Mouse (Mus musculus) midbrain, embryonic 12.5 days (tissue): ENCODE measurements at regions not wholly inside any gene's neighbourhood (a gene's known extent, or its start where the extent isn't known, plus 50 kb on each side); places are given as distances from the start of the nearest gene placed in this dataset.

Experiments used
- ATAC-seq: fragments of 200-750 bp; cut with Nextera tagmentation; 2 replicates; pipeline ENCODE4 v1.8.0; 2017; ENCODE audit warnings: low read depth, moderate TSS enrichment, moderate library complexity; ENCODE audit not compliant: low FRiP score
- H3K27ac ChIP-seq: fragments of 300-500 bp; sonication (generic); replicated peaks from 2 replicates; pipeline ENCODE4 v1.5.1; 2016; ENCODE audit warnings: mild to moderate bottlenecking
- H3K27me3 ChIP-seq: fragments of 300-500 bp; sonication (generic); 2 replicates; pipeline ENCODE4 v1.6.1; 2016; ENCODE audit warnings: mild to moderate bottlenecking
- H3K36me3 ChIP-seq: fragments of 300-500 bp; sonication (generic); 2 replicates; pipeline ENCODE4 v1.6.1; 2016
- H3K4me1 ChIP-seq: fragments of 300-500 bp; sonication (generic); 2 replicates; pipeline ENCODE4 v1.6.1; 2016
- H3K4me2 ChIP-seq: fragments of 300-500 bp; sonication (generic); replicated peaks from 2 replicates; pipeline ENCODE4 v1.6.1; 2016; ENCODE audit warnings: mild to moderate bottlenecking, moderate library complexity
- H3K4me3 ChIP-seq: fragments of 300-500 bp; sonication (generic); 2 replicates; pipeline ENCODE4 v1.5.1; 2016; ENCODE audit warnings: mild to moderate bottlenecking
- H3K9ac ChIP-seq: fragments of 300-500 bp; sonication (generic); replicated peaks from 2 replicates; pipeline ENCODE4 v1.6.1; 2016; ENCODE audit warnings: mild to moderate bottlenecking, moderate library complexity
- H3K9me3 ChIP-seq: fragments of 300-500 bp; sonication (generic); 2 replicates; pipeline ENCODE4 v1.6.1; 2016; ENCODE audit warnings: mild to moderate bottlenecking
- WGBS: fragments of 180-500 bp; shearing (Covaris S2); methylation state at CpG from one replicate; pipeline ENCODE4 v1.1.7; 2016; 5-methylcytosine and 5-hydroxymethylcytosine counted together

DNA sequence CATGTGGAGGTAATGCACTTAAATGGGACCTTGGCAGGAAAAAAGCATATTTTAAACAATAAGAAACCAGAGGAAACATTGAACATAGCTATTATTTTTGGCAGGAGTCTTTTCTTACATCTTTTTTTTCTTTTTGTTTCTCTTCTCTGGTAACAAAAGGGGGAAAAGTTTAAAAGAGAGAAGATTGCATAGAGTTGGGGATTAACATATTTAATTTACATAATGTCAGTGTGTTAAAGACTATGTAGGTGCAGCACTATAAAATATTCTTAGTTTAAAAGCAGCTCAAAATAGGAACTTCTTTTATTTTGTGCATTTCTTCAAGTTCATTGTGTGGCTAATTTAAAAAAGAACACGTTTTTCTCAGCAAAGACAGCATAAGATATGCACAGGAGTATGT is 1087.5 kb downstream of the Cdh11 start:
- WGBS: 49% methylated on average over 1 of the region's 1 CpGs
- no peaks in the 10 kb centered on the region for H3K36me3 ChIP-seq
- no peak overlapping the region for H3K27ac ChIP-seq
- ATAC-seq: no peak
- no peaks in the 10 kb centered on the region for H3K4me1 ChIP-seq
- H3K4me2 ChIP-seq: no peak overlapping the region
- no peak overlapping the region for H3K9ac ChIP-seq
- no peaks in the 10 kb centered on the region for H3K27me3 ChIP-seq
- no peaks in the 10 kb centered on the region for H3K9me3 ChIP-seq
- H3K4me3 ChIP-seq: no peak overlapping the region

DNA sequence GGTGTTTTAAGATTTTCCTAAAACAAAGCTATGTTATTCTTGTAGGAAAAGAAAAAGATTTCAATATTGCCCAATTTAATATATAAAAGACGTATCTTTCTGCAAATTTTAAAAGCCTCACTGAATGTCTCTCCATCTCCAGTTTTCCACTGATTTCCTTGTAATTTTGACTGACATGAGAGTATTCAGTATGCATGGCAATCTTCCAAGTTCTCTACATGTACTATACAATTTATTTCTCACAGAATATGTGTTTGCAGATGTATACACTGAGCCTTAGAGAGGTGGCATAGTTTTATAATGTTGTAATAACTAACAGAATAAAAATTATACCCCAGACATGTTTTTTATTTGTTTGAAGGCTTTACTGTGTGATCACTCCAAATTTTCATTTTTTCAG is 1094.5 kb downstream of the Cdh11 start:
- no peak overlapping the region for H3K4me2 ChIP-seq
- no peak overlapping the region for H3K9ac ChIP-seq
- WGBS: 88% methylated on average over 1 of the region's 1 CpGs
- no peak overlapping the region for H3K27ac ChIP-seq
- no peak for ATAC-seq
- H3K4me1 ChIP-seq: no peaks in the 10 kb centered on the region
- no peaks in the 10 kb centered on the region for H3K27me3 ChIP-seq
- no peaks in the 10 kb centered on the region for H3K36me3 ChIP-seq
- no peaks in the 10 kb centered on the region for H3K9me3 ChIP-seq
- H3K4me3 ChIP-seq: no peak overlapping the region

DNA sequence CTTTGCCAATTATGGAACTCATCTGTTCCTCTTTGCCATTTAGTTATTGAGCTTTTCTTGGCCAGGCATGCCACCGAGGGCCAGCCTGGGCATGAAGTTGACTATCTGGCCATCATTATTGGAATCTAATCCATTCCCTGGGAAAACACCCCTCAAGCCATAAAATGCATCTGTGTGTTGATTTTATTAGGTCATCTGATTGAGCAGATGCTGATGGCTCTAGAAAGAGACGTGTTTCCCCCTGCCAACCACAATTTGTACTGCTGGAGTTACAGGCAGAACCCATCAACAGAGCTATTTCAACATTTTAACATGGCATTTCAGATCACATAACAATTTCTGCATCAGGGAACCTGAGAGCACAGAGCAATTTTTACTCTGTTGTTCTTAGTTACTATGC is 1116.5 kb downstream of the Cdh11 start:
- WGBS: 86% methylated on average over 2 of the region's 2 CpGs
- H3K4me2 ChIP-seq: no peak overlapping the region
- no peak for ATAC-seq

DNA sequence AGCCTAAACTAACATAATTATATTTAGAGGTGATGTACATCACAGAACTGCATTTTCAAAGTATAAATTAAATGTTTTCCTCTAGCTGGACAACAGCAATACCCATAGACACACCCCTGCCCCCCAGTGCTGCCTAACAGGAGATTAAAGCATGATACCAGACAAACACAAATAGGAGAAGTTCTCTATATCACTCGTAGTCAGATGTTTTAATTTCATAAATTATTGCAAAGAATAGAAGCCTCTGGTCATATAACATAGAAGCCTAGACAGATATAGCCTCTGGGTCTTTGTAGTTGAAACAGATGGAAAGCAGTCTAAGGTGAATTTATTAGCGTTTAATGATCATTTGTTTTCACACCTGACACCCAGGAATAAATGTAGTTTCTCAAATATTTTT is 1122.6 kb downstream of the Cdh11 start:
- WGBS: 76% methylated on average over 2 of the region's 2 CpGs
- H3K4me3 ChIP-seq: no peak overlapping the region
- H3K9ac ChIP-seq: no peak overlapping the region
- H3K4me2 ChIP-seq: no peak overlapping the region
- no peaks in the 10 kb centered on the region for H3K4me1 ChIP-seq
- no peaks in the 10 kb centered on the region for H3K9me3 ChIP-seq
- no peak overlapping the region for H3K27ac ChIP-seq
- ATAC-seq: no peak
- no peaks in the 10 kb centered on the region for H3K36me3 ChIP-seq
- H3K27me3 ChIP-seq: no peaks in the 10 kb centered on the region

More for the DNA sequence above, 1116.5 kb downstream of the Cdh11 start:
- Histone ChIP-seq H3K9me3 (no peaks in the 10 kb centered on the region), H3K4me1 (no peaks in the 10 kb centered on the region), H3K36me3 (no peaks in the 10 kb centered on the region), H3K27me3 (no peaks in the 10 kb centered on the region), H3K4me3 (no peak overlapping the region), H3K27ac (no peak overlapping the region), H3K9ac (no peak overlapping the region)

DNA sequence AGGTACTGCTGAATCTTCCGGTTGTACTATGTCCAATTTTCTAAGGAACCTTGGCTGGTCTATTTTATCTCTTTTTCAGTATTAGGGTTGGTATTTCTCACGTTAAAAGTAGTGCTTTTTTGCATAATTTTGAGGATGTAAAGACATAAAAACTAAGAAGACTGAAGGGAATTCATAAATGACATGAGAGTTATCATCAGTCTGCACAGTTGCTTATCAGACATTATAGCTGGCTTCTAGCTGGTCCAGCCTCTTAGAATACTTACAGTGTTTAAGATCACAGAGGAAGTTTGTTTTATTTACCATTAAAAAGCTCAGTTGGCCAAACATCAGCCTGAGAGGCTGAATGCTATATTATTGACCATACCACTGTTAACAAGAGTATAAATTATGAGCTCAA is 1130.2 kb downstream of the Cdh11 start:
- H3K4me1 ChIP-seq: no peaks in the 10 kb centered on the region
- no peaks in the 10 kb centered on the region for H3K9me3 ChIP-seq
- no peak overlapping the region for H3K9ac ChIP-seq
- H3K36me3 ChIP-seq: no peaks in the 10 kb centered on the region
- H3K4me3 ChIP-seq: no peak overlapping the region
- WGBS: 61% methylated on average over 2 of the region's 2 CpGs
- H3K27ac ChIP-seq: no peak overlapping the region
- ATAC-seq: no peak
- H3K27me3 ChIP-seq: no peaks in the 10 kb centered on the region
- no peak overlapping the region for H3K4me2 ChIP-seq

DNA sequence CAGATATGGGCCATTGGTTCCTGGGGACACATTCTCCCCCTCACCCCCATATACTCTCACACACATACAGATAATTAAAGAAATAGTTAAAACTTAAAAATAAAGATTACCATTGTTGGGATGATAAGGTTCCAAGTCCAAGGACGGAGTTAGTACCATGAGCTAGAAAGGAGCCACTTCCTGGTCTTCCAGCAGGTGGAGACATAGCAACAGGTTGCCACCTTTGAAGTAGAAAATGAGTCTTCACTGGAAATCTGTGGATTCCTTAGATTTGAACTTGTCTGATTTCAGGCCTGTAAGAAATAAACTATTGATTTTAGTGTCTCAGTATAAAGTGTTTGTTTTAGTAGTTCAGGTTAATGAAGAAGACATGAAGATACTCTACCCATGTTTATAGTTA is 1156.6 kb downstream of the Cdh11 start:
- no peak overlapping the region for H3K4me3 ChIP-seq
- no peaks in the 10 kb centered on the region for H3K27me3 ChIP-seq
- 43% methylated on average over 1 of the region's 1 CpGs for WGBS
- H3K27ac ChIP-seq: no peak overlapping the region
- no peak for ATAC-seq
- H3K4me1 ChIP-seq: no peaks in the 10 kb centered on the region
- no peak overlapping the region for H3K4me2 ChIP-seq
- no peaks in the 10 kb centered on the region for H3K9me3 ChIP-seq
- no peaks in the 10 kb centered on the region for H3K36me3 ChIP-seq
- no peak overlapping the region for H3K9ac ChIP-seq

DNA sequence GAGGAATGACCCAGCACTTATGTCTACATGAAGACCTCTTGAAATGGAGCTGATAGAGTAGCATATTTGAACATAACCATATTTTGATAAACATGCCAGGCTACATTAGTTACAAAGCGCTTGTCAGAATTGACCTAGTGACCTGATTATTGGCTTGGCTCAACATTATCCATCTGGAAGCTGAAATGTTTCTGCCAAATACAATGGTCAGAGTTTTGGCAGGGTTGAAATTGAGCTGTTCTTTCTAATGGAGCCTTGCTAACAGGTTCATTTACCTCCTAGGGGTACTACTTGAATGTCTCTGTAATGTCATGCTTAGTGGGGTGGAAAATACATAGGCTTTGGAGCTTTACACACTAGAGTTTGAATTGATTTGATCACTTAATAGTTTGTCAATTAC is 1163.5 kb downstream of the Cdh11 start:
- H3K4me2 ChIP-seq: no peak overlapping the region
- no peak for ATAC-seq
- no peaks in the 10 kb centered on the region for H3K9me3 ChIP-seq
- 74% methylated on average over 1 of the region's 1 CpGs for WGBS
- no peak overlapping the region for H3K9ac ChIP-seq
- H3K27ac ChIP-seq: no peak overlapping the region
- no peaks in the 10 kb centered on the region for H3K27me3 ChIP-seq
- H3K36me3 ChIP-seq: no peaks in the 10 kb centered on the region
- no peak overlapping the region for H3K4me3 ChIP-seq
- no peaks in the 10 kb centered on the region for H3K4me1 ChIP-seq

DNA sequence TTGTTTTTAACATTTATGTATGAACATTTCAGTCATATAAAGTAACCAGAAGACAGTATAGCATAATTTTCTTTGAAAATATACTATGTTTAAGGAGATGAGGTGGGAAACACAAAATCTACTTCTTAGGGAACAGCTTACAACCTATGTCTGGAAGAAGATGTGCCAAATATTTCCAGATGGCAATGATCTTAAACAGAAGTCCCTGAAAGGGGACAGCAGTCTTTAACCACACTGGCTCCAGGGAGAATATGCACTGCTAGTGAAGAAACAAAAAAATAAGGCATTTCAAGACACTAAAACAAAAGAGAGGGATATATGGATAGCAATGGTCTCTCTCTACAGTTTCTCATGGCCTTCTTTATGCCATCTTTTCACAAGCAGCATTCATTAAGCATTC is 1194.3 kb downstream of the Cdh11 start:
- no peaks in the 10 kb centered on the region for H3K27me3 ChIP-seq
- H3K4me3 ChIP-seq: no peak overlapping the region
- no peak overlapping the region for H3K4me2 ChIP-seq
- no peaks in the 10 kb centered on the region for H3K4me1 ChIP-seq
- no peaks in the 10 kb centered on the region for H3K9me3 ChIP-seq
- H3K36me3 ChIP-seq: no peaks in the 10 kb centered on the region
- ATAC-seq: no peak
- no peak overlapping the region for H3K9ac ChIP-seq
- no peak overlapping the region for H3K27ac ChIP-seq

DNA sequence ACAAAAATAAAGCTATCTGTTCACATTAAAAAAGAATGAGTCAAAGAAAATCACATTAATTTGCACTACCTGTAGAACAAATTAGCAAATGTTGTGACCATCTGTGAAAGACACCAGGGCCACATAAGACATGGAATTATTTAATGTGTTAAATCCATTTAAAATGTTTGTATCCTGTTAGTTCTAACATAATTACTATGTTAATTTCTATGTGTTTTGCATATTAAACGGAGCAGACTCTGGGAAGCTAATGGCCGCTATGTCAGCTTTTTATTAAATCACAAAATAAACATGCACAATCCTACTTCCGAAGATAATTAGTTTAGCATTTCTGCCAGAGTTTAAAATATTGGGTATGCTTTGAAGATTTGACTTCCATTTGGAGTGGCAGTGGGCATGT is 1194.8 kb downstream of the Cdh11 start:
- no peaks in the 10 kb centered on the region for H3K4me1 ChIP-seq
- no peaks in the 10 kb centered on the region for H3K9me3 ChIP-seq
- no peak overlapping the region for H3K4me3 ChIP-seq
- ATAC-seq: no peak
- H3K4me2 ChIP-seq: no peak overlapping the region
- no peak overlapping the region for H3K9ac ChIP-seq
- 81% methylated on average over 3 of the region's 3 CpGs for WGBS
- no peak overlapping the region for H3K27ac ChIP-seq
- H3K27me3 ChIP-seq: no peaks in the 10 kb centered on the region
- no peaks in the 10 kb centered on the region for H3K36me3 ChIP-seq

DNA sequence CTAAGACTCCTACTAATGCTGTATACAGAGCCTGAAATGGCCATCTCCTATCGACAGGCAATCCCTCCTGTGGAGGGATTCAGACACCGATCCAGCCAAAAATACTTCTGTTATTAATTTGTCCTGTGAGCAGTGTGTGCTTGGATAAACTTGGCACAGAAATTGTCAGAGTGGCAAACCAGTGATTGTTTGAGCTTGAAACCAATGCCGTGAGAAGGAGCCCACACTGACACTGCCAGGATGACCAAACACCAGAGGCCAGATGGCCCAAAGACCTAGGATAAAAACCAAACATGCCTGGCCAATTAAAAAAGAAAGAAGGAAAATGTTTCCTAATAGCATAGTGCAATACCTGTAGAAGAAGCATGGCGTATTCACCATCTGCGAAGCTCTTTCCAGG is 1221.0 kb downstream of the Cdh11 start:
- Histone ChIP-seq H3K36me3 (no peaks in the 10 kb centered on the region), H3K27me3 (no peaks in the 10 kb centered on the region), H3K27ac (no peak overlapping the region), H3K9ac (no peak overlapping the region), H3K4me3 (no peak overlapping the region), H3K4me2 (no peak overlapping the region), H3K4me1 (no peaks in the 10 kb centered on the region), H3K9me3 (no peaks in the 10 kb centered on the region)
- no peak for ATAC-seq
- 90% methylated on average over 5 of the region's 5 CpGs for WGBS

DNA sequence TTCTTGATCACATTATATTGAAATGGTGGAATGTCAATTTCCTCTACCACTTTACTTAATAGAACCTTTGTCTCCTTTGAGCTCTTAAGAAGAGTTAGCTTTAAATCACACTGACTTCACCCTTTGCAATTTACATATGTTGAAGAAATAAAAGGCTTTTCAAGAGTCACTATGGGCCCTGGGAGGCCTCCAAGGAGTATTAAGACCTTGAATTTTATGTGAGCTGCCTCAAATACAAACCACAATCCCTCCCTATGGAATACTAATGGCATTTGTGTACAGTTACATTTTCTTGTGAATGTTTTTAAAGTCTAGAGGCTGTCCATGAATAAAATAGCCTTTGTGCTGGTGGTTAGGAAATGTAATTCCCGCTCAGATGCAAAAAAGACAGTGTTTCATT is 1262.7 kb downstream of the Cdh11 start:
- 0 out of 2 replicates have a peak, but pooled peaks cover 5% of the 10 kb centered on the region for H3K4me1 ChIP-seq
- no peaks in the 10 kb centered on the region for H3K9me3 ChIP-seq
- 63% methylated on average over 1 of the region's 1 CpGs for WGBS
- H3K27me3 ChIP-seq: no peaks in the 10 kb centered on the region
- H3K4me3 ChIP-seq: no peak overlapping the region
- H3K4me2 ChIP-seq: no peak overlapping the region
- H3K36me3 ChIP-seq: no peaks in the 10 kb centered on the region
- H3K27ac ChIP-seq: no peak overlapping the region
- 0 out of 2 replicates have a peak, but pooled peaks have one; percentile 38 for ATAC-seq
- H3K9ac ChIP-seq: no peak overlapping the region

DNA sequence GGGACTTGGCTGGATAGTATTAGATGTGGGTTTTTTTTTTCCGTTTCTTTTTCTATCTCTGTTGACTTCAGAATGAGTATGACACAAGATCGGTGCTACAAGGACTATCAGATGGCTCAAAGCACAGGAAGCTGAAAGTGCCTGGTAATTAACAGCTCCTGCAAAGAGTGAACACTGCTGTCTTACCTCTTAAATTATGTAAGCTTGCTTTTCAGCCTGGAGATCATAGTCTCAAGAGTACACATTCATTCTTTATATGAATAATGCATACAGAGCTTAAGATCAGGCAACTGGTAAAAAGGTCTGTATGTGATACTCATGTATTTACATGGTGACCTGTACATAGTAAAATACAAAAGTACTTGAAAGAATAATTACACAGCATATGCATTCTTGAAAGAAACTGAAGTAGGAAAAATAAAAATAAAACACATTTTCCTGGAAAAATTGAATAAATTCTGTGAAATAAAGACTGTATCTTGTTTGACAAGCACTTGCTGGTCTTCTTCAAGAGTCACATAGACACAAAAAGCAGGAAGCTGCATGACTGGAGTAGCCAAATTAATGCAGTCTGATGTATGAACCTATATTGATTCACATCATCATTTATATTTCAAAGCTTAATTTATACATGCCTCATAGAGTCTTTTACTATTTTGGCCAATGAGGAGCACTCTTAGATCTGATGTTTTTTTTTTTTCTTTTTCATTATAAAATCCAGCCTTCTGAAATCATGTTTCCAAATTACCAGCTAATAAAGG is 1306.7 kb downstream of the Cdh11 start:
- Histone ChIP-seq H3K27ac (no peak overlapping the region), H3K27me3 (no peaks in the 10 kb centered on the region), H3K9me3 (no peaks in the 10 kb centered on the region), H3K4me3 (no peak overlapping the region), H3K4me2 (no peak overlapping the region), H3K36me3 (no peaks in the 10 kb centered on the region), H3K4me1 (no peaks in the 10 kb centered on the region), H3K9ac (no peak overlapping the region)
- peak; percentile 88 for ATAC-seq
- 51% methylated on average over 2 of the region's 2 CpGs for WGBS

DNA sequence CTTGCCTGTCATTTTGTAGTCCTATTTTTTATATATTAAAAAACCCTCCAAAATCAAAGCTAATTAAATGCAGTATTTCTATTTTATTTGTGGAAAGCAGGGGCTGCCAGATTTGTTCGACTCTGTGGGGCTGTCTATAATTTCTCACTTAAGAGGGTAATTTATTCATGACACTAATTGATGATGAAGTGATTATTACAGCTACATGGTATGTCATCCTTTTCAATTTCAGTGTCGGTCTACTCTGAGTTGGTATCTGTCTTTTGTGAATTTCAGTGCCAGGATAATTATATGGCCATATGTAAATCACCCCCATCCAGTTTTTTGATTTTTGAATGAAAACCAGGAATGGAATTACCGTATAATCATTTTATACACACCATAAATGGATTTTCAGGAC is 1319.1 kb downstream of the Cdh11 start:
- H3K9ac ChIP-seq: no peak overlapping the region
- WGBS: 75% methylated on average over 3 of the region's 3 CpGs
- ATAC-seq: no peak

More for the DNA sequence above, 1319.1 kb downstream of the Cdh11 start:
- Histone ChIP-seq H3K27ac (no peak overlapping the region), H3K4me2 (no peak overlapping the region), H3K27me3 (no peaks in the 10 kb centered on the region), H3K9me3 (no peaks in the 10 kb centered on the region), H3K36me3 (no peaks in the 10 kb centered on the region), H3K4me3 (no peak overlapping the region), H3K4me1 (no peaks in the 10 kb centered on the region)
